Mouse (Mus musculus) frontal cortex, postnatal 36 days (tissue): ENCODE measurements around the gene Arap1.

Experiments
- DNase-seq, 2 experiments: peaks; one replicate each; pipeline ENCODE4 v3.0.0; 2022; ENCODE audit warnings: low spot score in 2 of 2

Gene Arap1

DNA sequence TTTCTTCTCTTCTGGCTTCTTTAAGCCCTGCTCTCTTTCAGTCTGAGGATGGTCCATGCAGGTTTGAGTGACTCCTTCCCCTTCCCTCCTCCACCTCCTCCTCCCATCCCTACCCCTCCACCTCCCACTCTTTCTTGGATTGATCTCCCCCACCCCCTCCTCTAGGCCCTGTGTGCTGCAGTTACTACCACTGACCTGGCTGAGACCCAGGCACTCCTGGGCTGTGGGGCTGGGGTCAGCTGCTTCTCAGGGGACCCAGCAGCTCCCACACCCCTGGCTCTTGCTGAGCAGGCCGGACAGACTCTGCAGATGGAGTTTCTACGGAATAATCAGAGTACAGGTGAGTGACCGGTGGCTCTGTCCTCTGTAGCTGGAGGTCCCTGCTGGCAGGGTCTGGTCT is 46.7 kb downstream of the Arap1 start:
- no peak for DNase-seq

DNA sequence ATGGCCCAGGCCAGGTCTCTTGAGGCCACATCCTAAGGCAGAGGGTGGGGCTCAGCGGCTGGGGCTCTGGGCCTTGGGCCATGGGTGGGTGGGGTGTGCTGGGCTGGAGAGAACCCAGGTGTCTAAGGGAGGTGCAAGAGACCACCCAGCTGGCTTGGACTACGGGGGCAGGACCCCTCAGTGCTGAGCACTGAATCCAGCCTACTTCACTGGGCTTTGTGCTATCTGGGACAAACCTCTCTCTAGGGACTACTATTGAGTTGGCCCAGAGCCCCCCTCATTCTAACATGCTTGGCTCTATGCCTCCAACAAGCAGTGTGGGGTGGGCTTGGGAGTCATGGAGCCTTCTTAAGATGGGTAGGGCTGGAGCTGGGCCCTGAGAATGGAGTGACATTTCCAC is 47.6 kb downstream of the Arap1 start:
- DNase-seq = no peak

DNA sequence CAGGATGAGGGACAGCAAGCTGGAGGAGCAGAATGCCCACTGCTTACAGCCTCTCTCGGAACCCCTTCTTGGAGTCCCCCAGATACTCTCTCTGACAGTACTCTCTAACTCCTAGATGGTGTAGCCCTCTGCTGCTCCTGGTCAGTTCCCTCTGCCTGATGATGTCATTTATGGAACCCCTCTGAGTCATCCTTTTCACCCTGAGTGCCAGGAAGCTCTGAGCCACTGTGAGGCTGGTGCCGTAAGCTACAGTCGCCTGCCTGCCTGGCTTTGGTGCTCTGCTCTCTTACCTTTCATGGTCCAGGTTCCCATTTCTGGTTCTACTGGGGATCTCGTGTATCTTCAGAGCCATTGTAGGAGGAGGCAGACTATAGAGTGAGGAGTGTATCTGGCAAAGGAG is 49.3 kb downstream of the Arap1 start:
- no peak for DNase-seq

DNA sequence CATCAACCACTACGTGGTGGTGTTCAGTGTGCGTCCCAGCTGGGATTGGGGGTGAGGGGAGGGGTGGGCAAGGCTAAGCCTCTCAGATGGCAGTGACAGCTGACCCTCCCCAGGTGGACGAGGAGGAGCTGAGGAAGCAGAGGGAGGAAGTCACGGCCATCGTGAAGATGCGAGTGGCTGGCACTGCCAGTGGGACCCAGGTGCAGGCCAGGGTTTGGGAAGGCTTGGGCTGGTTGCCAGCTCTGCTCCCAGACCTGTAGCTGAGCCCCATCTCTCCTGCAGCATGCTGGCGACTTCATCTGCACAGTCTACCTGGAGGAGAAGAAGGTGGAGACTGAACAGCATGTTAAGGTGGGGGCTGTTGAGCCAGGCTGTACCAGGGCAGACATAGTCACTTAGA is 53.6 kb downstream of the Arap1 start:
- no peak for DNase-seq

DNA sequence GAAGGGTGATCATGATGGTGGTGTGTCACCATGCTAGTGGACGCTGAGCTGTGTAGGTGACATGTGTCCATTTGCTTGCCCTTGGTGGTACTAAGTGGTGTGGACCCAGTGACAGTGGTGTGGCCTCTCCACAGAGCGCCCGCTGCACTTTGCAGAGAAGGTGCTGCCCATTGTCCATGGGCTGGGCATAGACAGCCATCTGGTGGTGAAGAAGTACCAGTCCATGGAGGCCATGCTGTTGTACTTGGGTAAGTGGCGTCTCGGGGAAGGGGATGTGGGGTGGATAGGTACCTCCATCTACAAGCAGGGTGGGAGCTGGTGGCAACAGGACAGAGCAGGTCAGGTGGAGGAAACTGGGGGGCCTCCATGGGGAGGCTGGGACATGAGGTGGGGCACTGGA is 56.0 kb downstream of the Arap1 start:
- DNase-seq = no peak

DNA sequence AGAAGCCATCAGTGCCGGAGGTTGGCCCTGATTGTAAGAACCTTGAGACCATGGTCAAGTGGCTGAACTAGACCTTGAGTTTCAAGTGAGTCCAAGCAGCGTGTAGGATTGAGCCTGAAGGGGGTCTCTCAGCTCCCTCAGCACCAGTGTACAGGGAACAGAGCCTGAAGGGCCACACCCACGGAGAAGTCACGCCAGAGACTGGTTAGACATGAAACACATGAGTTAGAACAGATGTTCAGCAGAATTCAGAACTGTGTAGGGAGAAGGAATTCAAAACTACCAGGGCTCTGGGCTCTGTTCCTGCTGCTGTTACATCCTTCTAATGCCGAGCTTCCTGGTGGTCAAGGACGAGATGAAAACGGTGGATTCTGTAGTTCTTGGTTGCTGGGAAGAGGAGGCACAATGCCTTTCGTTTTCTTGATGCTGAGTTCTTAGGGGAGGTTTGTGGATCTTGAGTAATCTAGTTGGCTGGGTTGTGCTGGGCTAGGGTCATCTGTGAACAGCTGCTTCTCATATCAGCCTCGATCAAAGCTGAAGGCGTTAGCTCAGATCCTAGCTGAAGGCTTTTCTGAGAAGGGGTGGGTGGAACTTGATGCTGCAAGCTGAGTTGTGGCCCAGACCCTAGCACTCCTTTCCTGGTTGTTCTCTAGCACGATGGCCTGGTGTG is 62.5 kb downstream of the Arap1 start, which contains the start of gene Gm45837:
TSS of gene Gm45837 (plus strand) at position 620 of the 670 bp plus-strand sequence.
- DNase-seq = no peak

DNA sequence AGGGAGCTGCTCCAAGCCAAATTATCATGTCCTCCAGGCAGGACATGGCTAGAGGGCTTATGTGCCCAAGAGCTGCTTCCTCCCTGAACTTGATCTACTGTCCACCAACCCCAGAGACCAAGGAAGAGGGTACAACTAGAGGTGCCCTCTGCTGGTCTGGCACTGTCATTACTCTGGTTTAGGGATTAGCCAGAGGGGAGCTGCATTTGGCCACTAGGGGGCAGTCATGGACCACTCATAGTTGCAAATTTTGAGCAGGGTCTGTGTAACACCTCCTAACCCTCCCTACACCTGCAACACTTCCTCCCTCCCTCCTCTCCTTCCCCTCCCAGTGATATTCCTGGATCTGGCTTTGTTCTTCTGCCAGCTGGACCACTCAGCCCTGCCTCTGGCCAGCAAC is 64.9 kb downstream of the Arap1 start:
- DNase-seq = peak; percentile 90 to 93

DNA sequence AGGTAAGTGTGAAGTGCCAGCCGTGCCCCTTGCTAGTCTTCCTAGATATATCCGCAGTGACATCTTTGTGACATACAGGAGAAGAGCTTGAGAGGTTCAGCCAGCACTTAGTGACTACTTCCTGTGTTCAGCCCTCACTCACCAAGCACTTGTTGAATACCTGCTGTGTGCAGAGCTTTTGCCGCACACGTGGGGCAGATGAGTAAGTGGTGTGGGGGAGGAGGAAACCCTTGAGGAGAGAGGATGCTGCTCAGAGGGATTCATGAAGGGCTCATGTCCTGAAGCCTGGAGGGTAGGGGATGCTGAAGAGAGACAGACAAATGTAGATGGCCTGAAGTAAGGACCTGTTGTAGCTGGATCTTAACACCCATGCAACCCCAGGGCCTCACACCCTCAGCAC is 66.3 kb downstream of the Arap1 start:
- no peak for DNase-seq

DNA sequence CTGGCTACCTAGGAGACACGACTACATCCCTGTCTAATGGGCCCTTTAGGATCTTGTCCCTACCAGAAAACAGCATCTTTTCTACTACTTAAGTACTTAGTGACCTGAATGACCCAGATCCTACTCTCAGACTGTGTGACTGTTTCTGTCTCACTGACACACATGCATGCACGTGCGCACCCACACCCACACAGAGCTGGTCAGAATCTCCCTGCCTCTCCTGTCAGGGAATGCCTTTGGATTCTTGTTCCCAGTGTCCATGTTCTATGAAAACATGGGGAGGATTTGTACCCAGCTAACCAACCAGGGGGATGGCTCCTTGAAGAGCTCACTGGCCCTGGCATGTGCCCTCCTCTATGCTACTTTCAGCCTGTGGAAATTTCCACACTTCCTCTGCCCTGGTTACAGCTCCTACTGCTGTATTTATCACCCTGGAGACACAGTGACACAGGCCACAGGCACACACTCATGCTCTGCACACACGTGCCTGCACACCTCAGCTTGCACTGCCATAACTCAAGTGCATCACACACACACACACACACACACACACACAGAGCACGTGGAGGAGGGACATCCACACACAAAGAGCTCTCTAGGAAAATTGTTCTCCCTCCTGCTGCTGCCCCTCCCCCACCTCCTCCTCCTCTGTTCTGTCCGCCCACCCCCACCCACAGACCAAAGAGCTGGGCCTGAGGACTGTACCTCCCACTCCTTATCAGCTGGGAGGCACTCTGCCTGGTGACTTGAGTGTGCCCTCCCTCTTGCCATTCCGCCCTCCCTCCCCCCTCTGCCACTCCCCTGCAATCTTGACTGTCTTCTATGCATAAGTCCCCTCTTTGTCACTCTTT is 67.0 kb downstream of the Arap1 start:
- no peak for DNase-seq

DNA sequence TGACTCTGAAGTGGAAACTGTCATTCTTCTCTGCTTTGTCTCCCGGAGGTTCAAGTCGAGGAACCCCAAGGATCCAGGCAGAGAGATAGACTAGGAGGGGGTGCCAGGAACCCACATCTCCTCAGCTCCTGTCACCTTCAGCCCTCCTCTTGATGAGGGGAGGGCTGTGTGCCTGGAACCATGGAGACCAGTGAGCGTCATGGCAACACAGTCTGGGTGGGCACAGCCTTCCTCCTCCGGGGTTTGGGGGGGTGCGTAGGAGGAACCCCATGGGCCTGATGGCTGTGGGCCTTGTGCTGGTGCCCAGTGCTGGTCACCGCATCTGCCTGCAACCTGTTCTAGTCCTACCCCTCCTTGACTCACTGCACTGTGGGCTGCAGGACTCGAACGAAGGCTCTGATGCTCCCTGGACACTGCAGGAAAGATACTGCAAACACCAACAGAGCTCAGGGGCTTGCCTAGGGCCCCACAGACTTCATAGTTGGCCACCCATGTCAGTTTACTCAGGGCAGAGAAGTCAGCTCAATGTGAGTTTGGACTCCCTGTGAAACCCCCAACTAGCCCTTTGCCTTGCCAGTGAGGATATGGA is 67.7 kb downstream of the Arap1 start:
- DNase-seq = no peak

DNA sequence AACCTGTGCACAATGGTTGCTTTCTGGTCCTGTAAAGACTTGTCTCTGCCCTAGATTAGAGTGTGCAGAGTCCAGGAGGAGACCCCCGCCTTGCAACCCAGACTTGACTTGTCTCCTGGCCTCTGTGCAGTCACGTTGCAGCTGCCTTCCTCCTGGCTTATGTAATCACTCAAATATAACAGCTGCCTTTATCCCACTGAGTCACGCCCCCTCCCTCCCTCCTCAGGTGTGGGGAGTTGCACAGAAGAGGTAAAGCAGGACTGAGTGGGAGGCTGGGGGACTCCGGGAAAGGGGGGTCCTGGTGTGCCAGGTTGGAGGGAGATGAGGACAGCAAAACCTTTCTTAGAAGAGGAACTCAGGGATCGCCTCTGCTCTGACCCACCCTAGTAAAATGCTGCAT is 68.5 kb downstream of the Arap1 start:
- no peak for DNase-seq

DNA sequence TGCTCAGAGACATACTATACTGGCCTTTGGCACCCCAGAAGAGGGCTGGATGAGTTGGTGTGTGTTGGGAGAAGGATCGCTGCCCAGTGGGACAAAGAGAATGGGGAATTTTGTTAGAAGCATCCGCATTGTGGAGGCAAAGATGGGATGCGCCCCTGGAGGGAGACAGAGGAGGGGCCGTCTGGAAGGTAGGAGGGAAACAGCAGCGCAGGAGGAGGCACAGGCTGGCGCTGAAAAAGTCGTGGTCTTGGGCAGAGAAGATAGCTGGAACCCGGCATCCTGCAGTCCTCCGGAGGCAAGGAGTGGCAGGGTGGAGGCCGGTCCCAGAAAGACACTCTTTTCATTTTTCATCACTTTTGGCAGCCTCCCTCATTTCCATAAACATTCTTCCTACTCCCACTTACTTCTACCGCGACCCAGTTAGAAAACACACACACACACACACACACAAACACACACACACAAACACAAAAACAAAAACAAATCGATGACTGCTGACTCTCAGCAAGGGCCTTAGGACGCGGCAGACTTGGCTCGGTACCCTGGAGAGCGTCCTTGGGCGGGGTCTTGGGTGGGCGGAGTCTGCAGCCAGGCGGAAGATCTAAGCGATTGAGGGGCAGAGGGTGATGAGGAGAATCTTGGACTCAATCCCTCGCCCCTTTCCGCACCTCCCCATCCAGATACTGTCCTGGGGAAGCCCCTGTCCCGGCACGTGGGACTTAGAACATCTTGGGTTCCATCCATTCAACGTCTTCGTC is 71.3 kb downstream of the Arap1 start:
- no peak for DNase-seq

DNA sequence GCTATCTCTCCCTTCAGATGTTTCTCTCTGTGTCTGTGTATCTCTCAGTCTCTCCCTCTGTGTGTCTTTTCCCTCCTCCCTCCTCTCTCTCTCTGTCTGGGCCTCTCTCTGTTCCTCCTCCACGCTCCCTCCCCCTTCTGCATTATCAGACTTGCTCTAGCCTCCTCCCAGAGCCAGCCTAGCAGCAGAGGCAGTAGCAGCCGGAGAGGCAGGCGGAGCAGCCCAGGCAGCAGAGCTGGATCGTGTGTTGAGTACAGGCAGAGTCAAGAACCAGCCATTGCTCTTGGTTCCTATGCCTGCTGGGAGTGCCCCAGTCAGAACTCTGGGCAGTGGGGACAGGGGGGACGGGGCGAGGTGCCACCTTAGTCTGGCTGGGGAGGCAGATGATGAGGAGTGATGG is 73.7 kb downstream of the Arap1 start, which contains the start of gene Pde2a:
TSS of gene Pde2a (plus strand) at position 163 of the 400 bp plus-strand sequence.
- DNase-seq = peak; percentile 87 to 88

DNA sequence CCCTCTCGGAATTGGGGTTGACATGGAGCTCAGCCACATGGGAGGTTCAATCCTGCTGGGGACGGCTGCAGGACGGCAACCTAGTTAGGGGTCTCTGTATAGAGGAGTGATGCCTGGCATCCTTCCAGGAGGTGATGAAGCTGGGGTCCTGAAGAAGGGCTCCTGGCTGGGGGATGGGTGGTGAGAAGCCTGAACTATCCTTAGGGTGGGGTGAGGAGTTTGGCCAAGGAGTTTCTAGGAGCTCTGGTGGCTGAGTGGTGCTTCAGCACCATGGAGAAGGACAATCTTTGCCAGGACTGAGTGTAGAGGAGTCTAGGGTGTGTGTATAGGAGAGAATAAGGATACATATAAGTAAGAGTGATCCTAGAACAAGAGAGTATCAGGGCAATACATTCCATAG is 74.2 kb downstream of the Arap1 start:
- DNase-seq = no peak

DNA sequence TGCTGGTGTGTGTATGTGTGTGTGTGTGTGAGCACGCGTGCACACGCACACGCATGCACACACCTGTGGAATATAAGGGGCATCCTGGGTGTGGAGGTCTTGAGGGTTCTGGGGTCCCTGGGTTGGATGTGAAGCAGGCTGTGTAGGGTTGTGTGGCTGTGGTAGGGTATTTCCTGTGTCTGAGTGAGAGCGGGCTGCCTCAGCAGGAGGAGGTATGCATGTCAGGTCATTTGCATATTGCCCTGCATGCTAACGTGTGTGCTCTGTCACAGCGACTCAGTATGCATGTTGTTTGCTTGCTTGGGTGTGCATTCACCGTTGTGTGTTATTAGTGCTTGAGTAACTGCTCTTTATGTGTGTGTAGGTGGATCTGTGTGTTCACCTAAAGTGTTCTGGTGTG is 74.8 kb downstream of the Arap1 start:
- no peak for DNase-seq

DNA sequence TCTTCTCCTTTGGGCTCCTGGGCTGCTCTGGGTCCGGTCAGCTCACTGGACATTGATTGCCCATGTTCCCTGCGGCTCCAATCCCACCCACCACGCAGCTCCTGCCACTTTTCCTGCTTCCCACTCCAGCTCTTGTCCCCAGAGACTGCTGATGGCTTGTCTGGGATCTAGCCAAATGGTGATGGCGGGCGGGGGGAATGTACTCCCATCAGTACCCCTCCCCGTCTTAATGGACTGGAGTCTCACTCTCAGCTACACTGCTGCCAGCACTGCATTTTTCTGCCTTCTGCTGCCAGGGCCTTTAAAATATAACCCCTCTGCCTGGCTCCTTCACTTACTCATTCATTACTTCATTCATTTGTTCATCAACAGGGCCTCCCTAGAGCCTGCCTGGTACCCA is 76.1 kb downstream of the Arap1 start:
- DNase-seq = no peak

DNA sequence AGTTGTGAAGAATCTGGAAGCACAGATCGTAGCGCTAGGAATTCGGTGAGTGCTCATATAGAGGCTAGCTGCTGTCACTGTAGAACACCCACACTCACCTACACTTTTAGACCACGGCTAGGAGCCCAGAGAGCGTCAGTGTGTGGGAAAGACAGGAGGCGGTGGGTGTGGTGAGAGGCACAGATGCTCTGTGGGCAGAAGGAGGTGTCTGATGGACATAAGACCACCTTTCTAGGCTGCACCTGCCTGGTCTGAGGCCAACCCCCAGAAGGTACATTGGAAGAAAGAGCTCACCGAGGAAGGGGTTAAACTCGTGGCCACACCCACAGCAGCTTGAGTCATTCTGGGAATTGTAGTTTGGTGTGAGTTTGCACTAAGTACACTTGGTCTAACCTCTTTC is 78.8 kb downstream of the Arap1 start:
- peak in 1 of 2 experiments; percentile 75 for DNase-seq

DNA sequence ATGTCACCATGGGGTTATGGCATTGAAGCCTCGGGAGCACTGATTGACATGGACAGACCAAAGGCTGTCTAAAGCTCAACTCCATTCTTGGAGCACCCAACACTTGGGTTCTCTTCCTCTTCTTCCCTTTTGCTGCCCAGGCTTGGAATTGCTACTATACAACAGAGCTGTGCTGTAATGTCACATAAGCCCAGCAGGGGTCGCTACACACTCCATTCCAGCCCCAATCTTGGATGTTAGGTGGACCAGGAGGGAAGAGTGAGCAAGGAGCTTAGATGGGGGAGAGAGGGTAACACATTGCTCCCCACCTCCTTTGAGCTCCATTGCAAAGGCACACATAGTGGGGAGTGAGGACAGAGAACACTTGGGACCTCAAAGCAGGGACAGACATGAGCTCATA is 79.9 kb downstream of the Arap1 start:
- DNase-seq = peak in 1 of 2 experiments; percentile 62

DNA sequence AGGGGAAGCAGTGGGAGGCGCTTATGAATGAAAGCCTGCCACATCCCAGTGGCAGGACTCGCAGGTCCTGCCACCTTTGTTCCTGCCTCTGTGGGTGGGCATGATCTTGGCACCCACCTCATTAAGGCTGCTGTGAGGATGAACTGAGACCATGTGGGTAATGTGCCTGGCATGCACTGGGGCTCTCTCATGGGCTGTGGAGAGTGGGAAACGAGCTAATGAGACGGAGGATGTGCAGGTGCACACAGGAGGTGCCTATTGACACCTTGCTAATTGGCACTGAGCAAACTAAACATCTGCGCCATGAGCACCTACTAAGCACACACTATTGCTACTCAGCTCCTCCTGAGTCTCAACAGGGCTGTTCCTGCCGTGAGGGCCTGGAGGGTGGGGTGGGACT is 87.2 kb downstream of the Arap1 start:
- DNase-seq = no peak

DNA sequence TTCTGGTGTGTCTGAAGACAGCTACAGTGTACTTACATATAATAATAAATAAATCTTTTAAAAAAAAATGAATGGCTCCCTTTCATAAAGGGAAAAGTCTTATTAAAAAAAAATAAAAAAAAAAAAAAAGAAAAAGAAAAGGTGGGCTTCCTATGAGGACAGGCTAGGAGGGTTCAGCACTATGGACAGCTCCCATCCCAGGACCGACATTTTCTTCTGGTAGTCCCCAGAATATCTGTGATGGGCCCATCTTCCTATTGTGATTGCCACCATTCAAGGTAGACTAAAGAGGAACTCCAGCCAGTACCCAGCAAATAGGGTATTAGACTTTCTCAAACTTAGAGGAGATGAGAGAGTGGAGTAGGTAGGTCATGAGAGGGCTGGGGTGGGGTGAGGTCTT is 90.0 kb downstream of the Arap1 start:
- no peak for DNase-seq

DNA sequence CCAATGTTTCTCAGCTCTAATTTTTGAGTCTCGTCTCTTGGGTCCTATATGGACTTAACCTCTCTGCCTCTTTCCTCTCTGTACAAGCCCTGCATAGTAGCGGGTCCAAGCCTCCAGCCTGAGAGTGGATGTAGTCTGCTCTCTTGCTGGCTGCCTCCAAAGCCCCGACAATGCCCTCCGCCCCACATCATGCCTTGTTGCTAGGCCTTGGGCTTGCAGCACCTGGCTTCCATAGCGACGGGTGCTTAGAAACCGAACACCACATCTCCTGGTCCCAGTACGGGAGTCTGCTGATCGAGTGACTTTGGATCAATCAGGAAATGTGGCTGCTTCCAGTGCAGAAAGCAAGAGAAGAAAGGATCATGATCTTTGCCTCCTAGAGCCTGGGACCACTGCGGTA is 95.2 kb downstream of the Arap1 start:
- DNase-seq = no peak

DNA sequence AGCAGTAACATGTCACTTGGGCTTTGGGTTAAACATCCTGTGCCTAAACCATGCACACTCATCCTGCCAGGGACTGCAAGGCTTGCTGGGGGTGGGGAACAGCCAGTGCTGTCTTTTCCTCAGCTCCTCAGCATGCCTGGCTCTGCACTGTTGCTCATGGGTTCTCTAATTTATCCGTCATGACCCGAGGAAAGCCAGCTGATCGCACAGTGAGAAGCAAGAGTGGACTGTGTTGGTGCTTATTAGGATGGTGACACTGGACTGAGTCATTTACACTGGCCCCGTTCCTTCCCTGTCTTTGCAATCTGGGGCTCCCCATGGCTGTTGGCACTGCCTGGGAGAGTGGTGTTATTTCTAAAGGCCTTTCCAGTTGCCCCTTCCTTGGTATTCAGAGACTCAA is 96.3 kb downstream of the Arap1 start:
- no peak for DNase-seq
